Mouse (Mus musculus) heart, adult 2 months (tissue): ENCODE measurements around the gene Rap1gap2.

ENCODE experiments used
- CTCF ChIP-seq: fragments of 200-600 bp; IDR thresholded peaks from 2 replicates; pipeline ENCODE4 v1.8.1; 2022; ENCODE audit warnings: antibody characterized with exemption, mild to moderate bottlenecking, moderate library complexity
- EP300 ChIP-seq: fragments of 200-500 bp; IDR thresholded peaks from 2 replicates; pipeline ENCODE4 v1.6.1; 2011; ENCODE audit warnings: low read depth, low read length, control low read depth; ENCODE audit not compliant: insufficient read depth
- POLR2A ChIP-seq: fragments of 200-500 bp; IDR thresholded peaks from 2 replicates; pipeline ENCODE4 v1.6.1; 2011; ENCODE audit warnings: mild to moderate bottlenecking, low read depth, low read length, control low read depth; ENCODE audit not compliant: insufficient read depth

GRCm38 (mm10) chr11:74409757-74410174, 200.9 kb downstream of the Rap1gap2 start:
- TF ChIP-seq CTCF (no peak), POLR2A (no peak), EP300 (no peak)
